Mouse (Mus musculus) brain, embryonic 14.5 days (tissue): Measurements from ENCODE around the gene Nt5c2.

Source experiments
- CTCF ChIP-seq: fragments of 200-500 bp; IDR thresholded peaks from 2 replicates; pipeline ENCODE4 v1.5.1; 2012; ENCODE audit warnings: inconsistent platforms, mild to moderate bottlenecking, moderate library complexity, borderline replicate concordance; ENCODE audit not compliant: insufficient read depth, insufficient read length; ENCODE audit errors: extremely low read depth
- POLR2A ChIP-seq: fragments of 200-500 bp; IDR thresholded peaks from 2 replicates; pipeline ENCODE4 v1.6.1; 2012; ENCODE audit warnings: mild to moderate bottlenecking, inconsistent platforms, borderline replicate concordance; ENCODE audit not compliant: poor library complexity, insufficient read depth, insufficient read length, severe bottlenecking; ENCODE audit errors: extremely low read depth

GRCm38 (mm10) chr19:47022709-47023108 is 7.8 kb upstream of the Nt5c2 start:
- TF ChIP-seq CTCF (no peak), POLR2A (no peak)
